Mouse (Mus musculus): ENCODE data around the gene Lpin2. TPM values are rescaled to one million over a fixed set of nuclear protein-coding genes. Genes with fewer than 3 reads are reported as not detected.
A peak's percentile ranks its signal among the peaks of the same experiment; 100 is the strongest.

The Lpin2 gene
- polyA plus RNA-seq, 1 experiment from 2014 or later: 65.8 TPM

- Histone ChIP-seq H3K4me3 (ENCODE audit: low read length) (peak overlapping the region; percentile 88), H3K4me1 (ENCODE audit: insufficient read depth, low read length) (peaks cover 59% of the 10 kb centered on the region), H3K27ac (ENCODE audit: low read length) (peak overlapping the region; percentile 87), H3K27me3 (ENCODE audit: insufficient read depth, low read length) (no peaks in the 10 kb centered on the region), H3K4me2 (replicated peaks; ENCODE audit: low read depth, low read length) (peak overlapping the region; percentile 86), H3K36me3 (ENCODE audit: insufficient read depth, low read length) (no peaks in the 10 kb centered on the region), H3K9me3 (ENCODE audit: low read length) (no peaks in the 10 kb centered on the region), H3K9ac (replicated peaks; ENCODE audit: low read length) (peak overlapping the region; percentile 98)
- ATAC-seq (ENCODE audit: low FRiP score, low TSS enrichment): peak; percentile 17
- WGBS: under 1% methylated on average over 50 of the region's 79 CpGs
Observed at GRCm38 (mm10) chr17:71183657-71184261, 1.4 kb downstream of the Lpin2 start.

GRCm38 (mm10) chr17:71184356-71185111 lies 2.2 kb downstream of the Lpin2 start:
- H3K9me3 ChIP-seq (ENCODE audit: low read length): no peaks in the 10 kb centered on the region
- no peaks in the 10 kb centered on the region for H3K36me3 ChIP-seq (ENCODE audit: insufficient read depth, low read length)
- 4% methylated on average over 22 of the region's 22 CpGs for WGBS
- no peak for ATAC-seq (ENCODE audit: low FRiP score, low TSS enrichment)
- peak overlapping the region; percentile 86 for H3K4me2 ChIP-seq (replicated peaks; ENCODE audit: low read depth, low read length)
- peak overlapping the region; percentile 87 for H3K27ac ChIP-seq (ENCODE audit: low read length)
- H3K4me1 ChIP-seq (ENCODE audit: insufficient read depth, low read length): peaks cover 56% of the 10 kb centered on the region
- H3K27me3 ChIP-seq (ENCODE audit: insufficient read depth, low read length): no peaks in the 10 kb centered on the region
- peak overlapping the region; percentile 98 for H3K9ac ChIP-seq (replicated peaks; ENCODE audit: low read length)
- peak overlapping the region; percentile 88 for H3K4me3 ChIP-seq (ENCODE audit: low read length)

DNA sequence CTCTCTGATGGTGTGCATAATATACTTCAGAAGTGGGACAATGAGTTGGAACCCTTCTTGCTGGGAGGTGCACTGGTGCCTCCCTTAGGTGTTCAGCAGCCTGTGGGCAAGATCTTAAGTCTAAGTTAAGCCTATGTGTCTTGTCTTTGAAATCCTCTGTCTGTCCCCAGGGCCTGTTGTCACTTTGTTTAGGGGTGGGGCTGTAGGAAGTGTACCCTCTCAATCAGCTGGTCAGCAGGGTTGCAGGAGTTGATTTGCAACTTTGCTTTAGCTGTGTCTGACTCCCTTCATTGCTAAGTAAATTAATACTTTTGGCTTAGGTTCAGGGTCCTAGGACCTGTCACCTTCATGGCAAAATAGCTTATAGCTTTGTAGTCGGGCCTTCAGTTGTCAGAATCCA lies 3.0 kb downstream of the Lpin2 start:
- H3K27ac ChIP-seq (ENCODE audit: low read length): peak overlapping the region; percentile 51; the same call in 1 of the 2 replicates
- H3K4me3 ChIP-seq (ENCODE audit: low read length): peak overlapping the region; percentile 88
- ATAC-seq (ENCODE audit: low FRiP score, low TSS enrichment): no peak
- H3K4me2 ChIP-seq (replicated peaks; ENCODE audit: low read depth, low read length): peak overlapping the region; percentile 86
- H3K9me3 ChIP-seq (ENCODE audit: low read length): no peaks in the 10 kb centered on the region
- H3K4me1 ChIP-seq (ENCODE audit: insufficient read depth, low read length): peaks cover 54% of the 10 kb centered on the region
- H3K27me3 ChIP-seq (ENCODE audit: insufficient read depth, low read length): no peaks in the 10 kb centered on the region
- no peaks in the 10 kb centered on the region for H3K36me3 ChIP-seq (ENCODE audit: insufficient read depth, low read length)
- WGBS: 21% methylated on average over 1 of the region's 1 CpGs
- peak overlapping the region; percentile 98 for H3K9ac ChIP-seq (replicated peaks; ENCODE audit: low read length)

DNA sequence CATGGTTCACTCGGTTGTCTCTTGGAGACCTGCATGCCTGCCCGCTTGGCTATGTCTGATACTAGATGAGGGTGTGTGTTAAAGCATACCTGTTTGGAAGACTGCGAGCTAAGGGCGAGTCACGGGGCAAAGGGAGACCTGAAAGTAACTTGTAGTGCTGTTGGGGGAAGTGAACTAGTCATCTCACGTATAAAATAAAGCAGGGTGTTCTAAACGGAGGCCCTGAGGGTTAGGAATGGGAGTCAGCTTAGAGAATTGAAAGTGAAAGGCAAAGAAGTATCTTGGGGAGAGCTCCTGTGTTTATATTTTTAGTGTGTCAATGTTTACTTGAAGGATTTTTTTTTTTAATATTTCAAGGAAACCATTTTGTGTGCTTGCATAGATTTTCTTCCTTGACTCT lies 8.2 kb downstream of the Lpin2 start:
- Histone ChIP-seq H3K4me3 (ENCODE audit: low read length) (no peak overlapping the region), H3K9me3 (ENCODE audit: low read length) (0 out of 2 replicates have a peak, but pooled peaks cover 9% of the 10 kb centered on the region), H3K4me1 (ENCODE audit: insufficient read depth, low read length) (peaks cover 53% of the 10 kb centered on the region), H3K9ac (replicated peaks; ENCODE audit: low read length) (no peak overlapping the region), H3K4me2 (replicated peaks; ENCODE audit: low read depth, low read length) (no peak overlapping the region), H3K27ac (ENCODE audit: low read length) (no peak overlapping the region), H3K36me3 (ENCODE audit: insufficient read depth, low read length) (no peaks in the 10 kb centered on the region), H3K27me3 (ENCODE audit: insufficient read depth, low read length) (no peaks in the 10 kb centered on the region)
- 89% methylated on average over 7 of the region's 7 CpGs for WGBS
- no peak for ATAC-seq (ENCODE audit: low FRiP score, low TSS enrichment)

DNA sequence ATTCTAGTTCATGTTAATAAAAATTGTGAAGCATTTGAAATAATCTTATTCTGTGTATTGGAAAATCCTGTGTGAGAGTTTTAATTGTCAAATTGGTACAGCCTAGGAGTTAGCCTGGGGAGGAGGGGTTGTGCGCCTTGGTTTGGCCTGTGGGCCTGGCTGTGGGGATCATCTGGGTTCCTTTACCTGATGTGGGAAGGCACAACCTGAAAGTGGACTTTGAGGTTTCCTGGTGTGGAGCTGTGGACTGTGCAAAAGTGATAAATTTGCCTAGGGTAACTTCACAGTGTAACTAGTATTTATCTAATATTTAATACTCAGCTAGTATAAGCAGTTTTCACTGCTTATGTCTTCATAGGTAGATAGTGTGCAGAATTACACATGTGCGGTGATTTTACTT lies 8.7 kb downstream of the Lpin2 start:
- Histone ChIP-seq H3K36me3 (ENCODE audit: insufficient read depth, low read length) (no peaks in the 10 kb centered on the region), H3K4me2 (replicated peaks; ENCODE audit: low read depth, low read length) (no peak overlapping the region), H3K9me3 (ENCODE audit: low read length) (0 out of 2 replicates have a peak, but pooled peaks cover 9% of the 10 kb centered on the region), H3K4me1 (ENCODE audit: insufficient read depth, low read length) (peaks cover 53% of the 10 kb centered on the region), H3K27me3 (ENCODE audit: insufficient read depth, low read length) (no peaks in the 10 kb centered on the region), H3K27ac (ENCODE audit: low read length) (no peak overlapping the region), H3K4me3 (ENCODE audit: low read length) (no peak overlapping the region), H3K9ac (replicated peaks; ENCODE audit: low read length) (no peak overlapping the region)
- no peak for ATAC-seq (ENCODE audit: low FRiP score, low TSS enrichment)
- 100% methylated on average over 2 of the region's 2 CpGs for WGBS

DNA sequence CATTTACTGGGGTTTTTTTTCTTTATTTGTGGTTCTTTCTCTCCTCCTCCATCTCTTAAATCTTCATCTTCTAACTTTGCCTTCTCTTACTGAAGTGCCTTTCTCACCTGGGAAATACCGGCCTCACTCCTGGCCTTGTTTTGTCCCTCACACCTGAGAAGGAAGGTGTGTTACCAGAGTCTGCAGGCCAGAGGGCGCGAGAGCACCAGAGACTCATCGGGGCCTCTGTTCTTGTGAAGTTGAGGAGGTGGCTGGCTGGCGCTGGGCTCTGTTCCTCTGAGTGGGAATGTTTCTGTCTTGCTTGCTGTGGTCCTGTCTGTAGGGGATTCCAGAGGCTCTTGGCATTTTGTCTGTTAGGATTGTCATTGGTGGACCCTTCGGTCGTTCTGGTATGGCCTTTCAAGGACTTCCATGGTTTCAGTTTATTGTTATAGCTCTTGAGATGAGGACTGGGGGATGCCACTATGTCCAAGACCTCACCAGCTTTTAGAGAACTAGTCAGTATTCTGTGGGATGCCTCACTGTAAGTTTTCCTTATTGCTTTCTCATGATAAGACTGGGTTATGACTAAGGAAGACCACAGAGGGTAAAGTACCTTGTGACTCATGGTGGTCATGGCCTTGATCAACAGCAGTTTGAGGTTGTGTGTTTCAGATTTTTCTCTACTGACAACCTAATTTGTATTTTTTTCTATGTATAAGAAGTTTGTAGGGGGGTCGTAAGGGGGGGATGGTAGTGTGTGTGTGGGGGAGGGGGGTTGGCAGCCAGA lies 9.5 kb downstream of the Lpin2 start:
- H3K9ac ChIP-seq (replicated peaks; ENCODE audit: low read length): no peak overlapping the region
- H3K4me3 ChIP-seq (ENCODE audit: low read length): no peak overlapping the region
- ATAC-seq (ENCODE audit: low FRiP score, low TSS enrichment): no peak
- peaks cover 48% of the 10 kb centered on the region for H3K4me1 ChIP-seq (ENCODE audit: insufficient read depth, low read length)
- H3K27me3 ChIP-seq (ENCODE audit: insufficient read depth, low read length): no peaks in the 10 kb centered on the region
- H3K4me2 ChIP-seq (replicated peaks; ENCODE audit: low read depth, low read length): no peak overlapping the region
- H3K36me3 ChIP-seq (ENCODE audit: insufficient read depth, low read length): no peaks in the 10 kb centered on the region
- H3K27ac ChIP-seq (ENCODE audit: low read length): no peak overlapping the region
- WGBS: 85% methylated on average over 8 of the region's 8 CpGs
- H3K9me3 ChIP-seq (ENCODE audit: low read length): 0 out of 2 replicates have a peak, but pooled peaks cover 9% of the 10 kb centered on the region

GRCm38 (mm10) chr17:71193019-71193418 lies 10.7 kb downstream of the Lpin2 start:
- Histone ChIP-seq H3K9ac (replicated peaks; ENCODE audit: low read length) (no peak overlapping the region), H3K4me2 (replicated peaks; ENCODE audit: low read depth, low read length) (no peak overlapping the region), H3K36me3 (ENCODE audit: insufficient read depth, low read length) (no peaks in the 10 kb centered on the region), H3K9me3 (ENCODE audit: low read length) (0 out of 2 replicates have a peak, but pooled peaks cover 9% of the 10 kb centered on the region), H3K4me1 (ENCODE audit: insufficient read depth, low read length) (peaks cover 39% of the 10 kb centered on the region), H3K27ac (ENCODE audit: low read length) (0 out of 2 replicates have a peak overlapping the region, but pooled peaks have one; percentile 7), H3K4me3 (ENCODE audit: low read length) (no peak overlapping the region), H3K27me3 (ENCODE audit: insufficient read depth, low read length) (no peaks in the 10 kb centered on the region)
- WGBS: 86% methylated on average over 1 of the region's 1 CpGs
- ATAC-seq (ENCODE audit: low FRiP score, low TSS enrichment): no peak

GRCm38 (mm10) chr17:71193485-71193884 lies 11.1 kb downstream of the Lpin2 start:
- Histone ChIP-seq H3K9ac (replicated peaks; ENCODE audit: low read length) (no peak overlapping the region; the same call in 1 of the 2 replicates), H3K4me2 (replicated peaks; ENCODE audit: low read depth, low read length) (no peak overlapping the region), H3K27ac (ENCODE audit: low read length) (0 out of 2 replicates have a peak overlapping the region, but pooled peaks have one; percentile 7), H3K4me1 (ENCODE audit: insufficient read depth, low read length) (peaks cover 37% of the 10 kb centered on the region), H3K4me3 (ENCODE audit: low read length) (no peak overlapping the region), H3K27me3 (ENCODE audit: insufficient read depth, low read length) (no peaks in the 10 kb centered on the region), H3K36me3 (ENCODE audit: insufficient read depth, low read length) (no peaks in the 10 kb centered on the region), H3K9me3 (ENCODE audit: low read length) (0 out of 2 replicates have a peak, but pooled peaks cover 9% of the 10 kb centered on the region)
- ATAC-seq (ENCODE audit: low FRiP score, low TSS enrichment): no peak
- 69% methylated on average over 1 of the region's 1 CpGs for WGBS

DNA sequence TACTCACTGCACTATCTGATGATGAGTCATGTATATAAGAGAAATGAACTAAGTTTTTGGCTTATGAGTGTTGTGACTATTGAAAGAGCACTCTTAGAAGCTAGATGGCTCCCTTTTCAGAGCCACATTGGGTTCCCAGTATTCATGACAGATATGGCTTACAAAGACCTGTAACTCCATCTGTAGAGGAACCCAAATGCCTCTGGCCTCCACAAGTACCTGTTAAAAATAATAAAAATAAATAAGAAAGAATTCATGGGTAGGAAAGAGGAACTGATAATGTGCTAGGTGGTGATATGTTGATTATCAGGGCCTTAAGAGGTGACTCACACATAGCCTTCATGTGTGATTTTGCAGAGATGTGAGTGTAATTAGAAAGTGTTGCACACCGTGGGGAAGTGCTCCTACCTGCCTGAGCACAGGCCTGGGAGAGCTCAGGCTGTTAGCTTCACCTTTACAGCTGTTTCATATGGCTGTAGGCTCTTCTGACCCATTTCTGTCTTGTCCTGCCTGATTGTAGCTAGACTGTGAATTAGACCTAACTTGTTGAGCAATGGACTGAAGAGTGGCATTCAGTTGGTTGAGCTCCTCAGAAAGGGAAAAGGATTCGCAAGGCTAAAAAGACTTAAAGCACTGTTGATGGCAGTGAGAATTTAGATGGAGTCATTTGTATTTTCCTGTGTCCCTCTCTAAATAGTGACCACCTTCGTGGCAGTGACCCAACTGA lies 12.7 kb downstream of the Lpin2 start:
- H3K4me2 ChIP-seq (replicated peaks; ENCODE audit: low read depth, low read length): peak overlapping the region; percentile 40; the same call in 1 of the 2 replicates
- 0 out of 2 replicates have a peak, but pooled peaks cover 9% of the 10 kb centered on the region for H3K9me3 ChIP-seq (ENCODE audit: low read length)
- H3K4me1 ChIP-seq (ENCODE audit: insufficient read depth, low read length): peaks cover 33% of the 10 kb centered on the region
- peak overlapping the region; percentile 1 for H3K27ac ChIP-seq (ENCODE audit: low read length)
- ATAC-seq (ENCODE audit: low FRiP score, low TSS enrichment): no peak
- no peaks in the 10 kb centered on the region for H3K27me3 ChIP-seq (ENCODE audit: insufficient read depth, low read length)
- 64% methylated on average over 3 of the region's 3 CpGs for WGBS
- H3K4me3 ChIP-seq (ENCODE audit: low read length): no peak overlapping the region
- H3K9ac ChIP-seq (replicated peaks; ENCODE audit: low read length): no peak overlapping the region
- no peaks in the 10 kb centered on the region for H3K36me3 ChIP-seq (ENCODE audit: insufficient read depth, low read length)

Measured in kidney, embryonic 16.5 days (tissue).